Mouse (Mus musculus) lung, adult 2 months (tissue): Measurements from ENCODE around the gene Tmem189. TPM values are rescaled to one million over a fixed set of nuclear protein-coding genes. Genes with fewer than 3 reads are reported as not detected.
A peak's percentile ranks its signal among the peaks of the same experiment; 100 is the strongest.

Experiments used
- DNase-seq: peaks from one replicate; pipeline ENCODE4 v3.0.0; 2022
- H3K4me1 ChIP-seq: fragments of 200-500 bp; 2 replicates; pipeline ENCODE4 v1.6.1; 2011; ENCODE audit warnings: low read length; ENCODE audit not compliant: control insufficient read depth, insufficient read depth
- H3K4me3 ChIP-seq: fragments of 200-500 bp; replicated peaks from 2 replicates; pipeline ENCODE3; 2011; ENCODE audit warnings: low read depth, mild to moderate bottlenecking, control low read depth, low read length; ENCODE audit errors: extremely low read depth
- CTCF ChIP-seq: fragments of 200-500 bp; IDR thresholded peaks from 2 replicates; pipeline ENCODE4 v1.5.1; 2011; ENCODE audit warnings: mild to moderate bottlenecking, low read length, control low read depth; ENCODE audit not compliant: insufficient read depth
- POLR2A ChIP-seq: fragments of 200-500 bp; IDR thresholded peaks from 2 replicates; pipeline ENCODE4 v1.6.1; 2011; ENCODE audit warnings: low read depth, mild to moderate bottlenecking, control low read depth, low read length, borderline replicate concordance; ENCODE audit errors: extremely low read depth
- WGBS: fragments of 180-500 bp; shearing (Covaris S2); methylation state at CpG from one replicate; pipeline ENCODE4 v1.1.7; 2018; 5-methylcytosine and 5-hydroxymethylcytosine counted together
- polyA plus RNA-seq: library from polyadenylated mRNA; depleted of rRNA; stranded (reverse); fragments of >200 nt; gene quantifications from 2 replicates; pipeline ENCODE4 v1.2.3, GENCODE M21; 2012; rRNA removed

Gene Tmem189
- polyA plus RNA-seq, 1 experiment: 113 TPM

- H3K4me1 ChIP-seq: peaks cover 5% of the 10 kb centered on the region
- DNase-seq: no peak
- WGBS: 45% methylated on average over 4 of the region's 4 CpGs
- TF ChIP-seq POLR2A (no peak), CTCF (no peak)
- no peak overlapping the region for H3K4me3 ChIP-seq
These were observed 93.4 kb downstream of the Tmem189 start for GRCm38 (mm10) chr2:167596262-167596661.

- H3K4me1 ChIP-seq: peaks cover 5% of the 10 kb centered on the region
- no peak for TF ChIP-seq POLR2A
- 52% methylated on average over 14 of the region's 14 CpGs for WGBS
- no peak for DNase-seq
- H3K4me3 ChIP-seq: no peak overlapping the region
These were observed 93.9 kb downstream of the Tmem189 start for GRCm38 (mm10) chr2:167595761-167596171.

- DNase-seq: peak; percentile 73
- WGBS: 20% methylated on average over 10 of the region's 10 CpGs
- peak; percentile 75; the same call in 1 of the 2 replicates for TF ChIP-seq POLR2A
- no peak for TF ChIP-seq CTCF
- Histone ChIP-seq H3K4me1 (peaks cover 5% of the 10 kb centered on the region), H3K4me3 (no peak overlapping the region)
These were observed 95.1 kb downstream of the Tmem189 start for GRCm38 (mm10) chr2:167594444-167594934.

GRCm38 (mm10) chr2:167593551-167594250 is 95.9 kb downstream of the Tmem189 start:
- TF ChIP-seq POLR2A: no peak
- no peak for TF ChIP-seq CTCF
- Histone ChIP-seq H3K4me1 (peaks cover 5% of the 10 kb centered on the region), H3K4me3 (no peak overlapping the region)
- no peak for DNase-seq
- 69% methylated on average over 4 of the region's 4 CpGs for WGBS

Other genes starting within 250 kb of the Tmem189 start
- gene Rnf114, start 197.2 kb downstream of the Tmem189 start, polyA plus RNA-seq: 87.2 and 122 TPM in 2 replicates
- gene Spata2, start 196.9 kb downstream of the Tmem189 start, polyA plus RNA-seq: 23.3 and 23.5 TPM in 2 replicates
- gene Snai1, start 151.6 kb downstream of the Tmem189 start, polyA plus RNA-seq: 70.8 and 85.0 TPM in 2 replicates
- 102 and 135 TPM in 2 replicates for gene Ube2v1, start 57.7 kb downstream of the Tmem189 start, polyA plus RNA-seq
- gene Gm20431, start 28.3 kb downstream of the Tmem189 start, polyA plus RNA-seq: 11.3 and 11.6 TPM in 2 replicates
- gene Cebpb, start 907 bp downstream of the Tmem189 start, polyA plus RNA-seq: 295 and 767 TPM in 2 replicates
- gene Ptpn1, start 242.2 kb upstream of the Tmem189 start, polyA plus RNA-seq: 65.9 and 69.9 TPM in 2 replicates